Mouse (Mus musculus): ENCODE data around the gene Sox5.

DNA sequence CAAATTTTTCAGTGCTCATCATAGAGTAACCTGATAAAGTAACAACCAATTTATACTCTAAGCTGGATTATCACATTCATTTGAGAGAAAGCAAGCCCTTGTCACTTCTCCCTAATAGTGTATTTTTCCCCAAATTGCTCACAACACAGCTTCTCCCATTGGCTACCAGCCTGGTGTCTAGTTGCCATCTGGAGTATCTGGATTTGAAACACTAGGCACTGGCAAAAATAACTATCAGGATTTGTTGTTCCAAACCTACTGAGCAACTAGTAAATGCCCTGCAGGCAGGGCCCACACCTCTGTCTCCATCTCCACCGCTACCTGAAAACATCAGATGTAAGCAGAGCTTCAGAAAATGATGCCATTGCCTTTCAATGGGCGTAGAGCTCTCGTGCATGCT lies 869.5 kb downstream of the Sox5 start:
- TF ChIP-seq POLR2A (IDR thresholded peaks at IDR 0.05; ENCODE audit: extremely low read depth, insufficient read depth, low read length) (no peak), CTCF (IDR thresholded peaks at IDR 0.05; ENCODE audit: extremely low read depth, insufficient read depth, low read length) (no peak)

Data from cortical plate, adult 2 months (tissue).